Mouse (Mus musculus) bone marrow macrophage, adult 2 months (primary cell): Measurements from ENCODE around the gene Ccdc91.

Source experiments
- CTCF ChIP-seq: IDR thresholded peaks from 2 replicates; pipeline ENCODE4 v1.5.1; 2012; ENCODE audit warnings: low read depth, mild to moderate bottlenecking, low read length, moderate library complexity
- POLR2A ChIP-seq: IDR thresholded peaks from 2 replicates; pipeline ENCODE4 v1.6.1; 2012; ENCODE audit warnings: mild to moderate bottlenecking, low read depth, low read length, borderline replicate concordance

DNA sequence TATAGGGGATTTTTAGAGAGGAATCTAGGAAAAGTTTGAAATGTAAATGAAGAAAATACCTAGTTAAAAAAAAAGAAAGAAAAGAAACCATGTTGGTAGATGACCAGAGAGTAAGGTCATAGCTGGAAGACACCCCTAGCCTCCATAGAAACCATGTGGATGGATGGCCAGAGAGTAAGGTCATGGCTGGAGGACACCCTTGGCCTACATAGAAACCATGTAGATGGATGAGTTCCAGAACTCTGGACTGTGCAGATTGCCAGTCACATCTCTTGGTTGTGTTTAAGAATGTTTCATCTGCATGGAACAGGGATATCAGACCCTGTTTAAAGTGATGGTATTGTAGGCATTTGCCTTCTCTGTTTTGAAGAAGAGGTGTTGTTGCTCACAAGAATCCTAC, 49.6 kb downstream of the Ccdc91 start:
- no peak for TF ChIP-seq POLR2A
- no peak for TF ChIP-seq CTCF
